Mouse (Mus musculus) kidney, adult 2 months (tissue): ENCODE data around the gene Ptpn13. TPM values are rescaled to one million over a fixed set of nuclear protein-coding genes. Genes with fewer than 3 reads are reported as not detected.
A peak's percentile ranks its signal among the peaks of the same experiment; 100 is the strongest.

Experiments used
- DNase-seq: peaks from one replicate; pipeline ENCODE4 v3.0.0; 2021
- H3K27ac ChIP-seq: fragments of 200-500 bp; 2 replicates; pipeline ENCODE4 v1.5.1; 2012; ENCODE audit warnings: low read depth, low read length, control low read depth, inconsistent platforms; ENCODE audit not compliant: insufficient read depth
- H3K27me3 ChIP-seq: fragments of 200-500 bp; replicated peaks from 2 replicates; pipeline ENCODE4 v1.6.1; 2012; ENCODE audit warnings: mild to moderate bottlenecking, moderate library complexity, low read length, inconsistent platforms; ENCODE audit not compliant: control insufficient read depth, insufficient read depth
- H3K36me3 ChIP-seq: fragments of 200-500 bp; 2 replicates; pipeline ENCODE4 v1.6.1; 2012; ENCODE audit warnings: mild to moderate bottlenecking, moderate library complexity, low read length, inconsistent platforms; ENCODE audit not compliant: control insufficient read depth, insufficient read depth
- H3K4me1 ChIP-seq: fragments of 200-500 bp; 2 replicates; pipeline ENCODE4 v1.6.1; 2011; ENCODE audit warnings: low read length; ENCODE audit not compliant: control insufficient read depth, insufficient read depth
- H3K4me3 ChIP-seq: fragments of 200-500 bp; 2 replicates; pipeline ENCODE4 v1.5.1; 2011; ENCODE audit warnings: mild to moderate bottlenecking, low read depth, low read length, control low read depth; ENCODE audit not compliant: insufficient read depth
- CTCF ChIP-seq: fragments of 200-500 bp; conservative IDR thresholded peaks from 2 replicates; pipeline ENCODE4 v1.5.1; 2011; ENCODE audit warnings: low read depth, mild to moderate bottlenecking, control low read depth, low read length, moderate library complexity, mixed read lengths; ENCODE audit not compliant: insufficient read depth, insufficient read length
- POLR2A ChIP-seq: fragments of 200-500 bp; IDR thresholded peaks from one replicate; pipeline ENCODE4 v1.6.1; 2011; ENCODE audit warnings: low read depth, low read length, control low read depth
- WGBS: fragments of 180-500 bp; shearing (Covaris S2); methylation state at CpG from one replicate; pipeline ENCODE4 v1.1.7; 2018; 5-methylcytosine and 5-hydroxymethylcytosine counted together
- polyA plus RNA-seq: library from polyadenylated mRNA; depleted of rRNA; stranded (reverse); fragments of >200 nt; gene quantifications from 2 replicates; pipeline ENCODE4 v1.2.3, GENCODE M21; 2012

Gene Ptpn13
- polyA plus RNA-seq, 1 experiment: 23.7 TPM

DNA sequence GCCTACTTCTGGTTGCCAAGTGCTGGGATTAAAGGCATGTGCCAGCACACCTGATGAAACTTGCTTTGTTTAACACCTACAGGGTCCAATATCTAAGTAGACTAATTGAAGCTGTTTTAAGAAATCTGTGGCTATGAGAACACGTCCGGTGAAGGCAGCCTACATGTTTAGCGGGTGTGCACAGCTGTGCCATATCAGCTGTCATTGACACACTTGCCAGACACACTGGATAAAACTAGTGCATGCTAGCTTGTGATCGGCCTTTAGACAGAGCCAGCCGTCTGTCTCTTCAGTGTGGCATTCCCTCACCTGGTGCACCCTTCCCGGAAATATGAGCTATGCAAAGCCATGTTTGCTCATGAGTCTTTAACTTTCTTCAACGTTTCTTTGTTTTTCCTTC lies 166.9 kb downstream of the Ptpn13 start:
- WGBS: 65% methylated on average over 7 of the region's 7 CpGs
- no peaks in the 10 kb centered on the region for H3K4me1 ChIP-seq
- no peak overlapping the region for H3K27ac ChIP-seq
- H3K27me3 ChIP-seq: no peaks in the 10 kb centered on the region
- peaks cover 2% of the 10 kb centered on the region for H3K36me3 ChIP-seq
- DNase-seq: peak; percentile 21
- H3K4me3 ChIP-seq: no peak overlapping the region
- TF ChIP-seq POLR2A: no peak
- TF ChIP-seq CTCF: no peak

DNA sequence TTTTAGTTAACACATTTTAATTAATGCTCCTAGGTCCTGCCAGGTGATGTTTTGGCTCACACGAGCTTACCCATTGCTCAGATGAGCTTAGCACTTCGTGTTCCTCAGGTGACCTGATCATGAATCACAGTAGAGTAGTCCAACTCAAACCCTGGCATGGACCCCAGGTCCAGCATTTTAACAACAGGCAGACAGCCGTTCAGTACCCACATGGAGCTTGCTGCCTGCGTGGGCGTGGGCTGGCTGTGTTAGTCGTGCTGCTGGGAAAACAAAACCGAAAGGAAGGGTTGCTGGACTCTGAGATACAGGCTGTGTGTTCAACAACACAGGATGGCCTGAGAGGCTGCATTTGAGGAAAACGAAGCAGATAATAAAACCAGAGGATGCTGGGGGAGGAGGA lies 167.7 kb downstream of the Ptpn13 start:
- Histone ChIP-seq H3K27me3 (no peaks in the 10 kb centered on the region), H3K36me3 (peaks cover 3% of the 10 kb centered on the region), H3K27ac (no peak overlapping the region), H3K4me1 (no peaks in the 10 kb centered on the region), H3K4me3 (no peak overlapping the region)
- 59% methylated on average over 8 of the region's 8 CpGs for WGBS
- DNase-seq: no peak
- TF ChIP-seq CTCF: no peak
- no peak for TF ChIP-seq POLR2A

DNA sequence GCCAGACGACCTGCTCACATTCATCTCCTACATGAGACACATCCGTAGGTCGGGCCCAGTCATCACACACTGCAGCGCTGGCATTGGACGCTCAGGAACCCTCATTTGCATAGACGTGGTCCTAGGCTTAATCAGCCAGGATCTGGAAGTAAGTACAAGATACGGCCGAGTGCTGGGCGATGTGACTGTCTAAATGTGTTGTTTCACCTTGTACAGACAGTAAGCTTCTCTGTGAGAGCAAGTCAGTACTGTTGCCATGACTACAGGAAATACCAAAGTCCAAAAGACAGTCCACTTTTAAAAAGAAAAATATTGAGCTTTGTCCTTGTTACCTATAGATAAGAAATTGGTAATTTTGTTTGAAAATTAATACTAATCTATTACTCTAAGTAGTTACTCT lies 168.6 kb downstream of the Ptpn13 start:
- H3K27ac ChIP-seq: no peak overlapping the region
- TF ChIP-seq POLR2A (no peak), CTCF (no peak)
- 72% methylated on average over 9 of the region's 9 CpGs for whole genome bisulfite sequencing
- DNase-seq: no peak
- H3K4me1 ChIP-seq: no peaks in the 10 kb centered on the region
- peaks cover 4% of the 10 kb centered on the region for H3K36me3 ChIP-seq
- no peak overlapping the region for H3K4me3 ChIP-seq
- H3K27me3 ChIP-seq: no peaks in the 10 kb centered on the region

GRCm38 (mm10) chr5:103595394-103596226 lies 170.6 kb downstream of the Ptpn13 start:
- TF ChIP-seq POLR2A (no peak), CTCF (no peak)
- 60% methylated on average over 13 of the region's 13 CpGs for WGBS
- Histone ChIP-seq H3K4me3 (no peak overlapping the region), H3K27me3 (no peaks in the 10 kb centered on the region), H3K27ac (no peak overlapping the region), H3K4me1 (no peaks in the 10 kb centered on the region), H3K36me3 (peaks cover 4% of the 10 kb centered on the region)
- no peak for DNase-seq

- no peak for TF ChIP-seq POLR2A
- no peak for TF ChIP-seq CTCF
- no peaks in the 10 kb centered on the region for H3K27me3 ChIP-seq
- peaks cover 4% of the 10 kb centered on the region for H3K36me3 ChIP-seq
- no peak overlapping the region for H3K4me3 ChIP-seq
- DNase-seq: no peak
- no peaks in the 10 kb centered on the region for H3K4me1 ChIP-seq
- 76% methylated on average over 14 of the region's 14 CpGs for WGBS
- no peak overlapping the region for H3K27ac ChIP-seq
Observed at GRCm38 (mm10) chr5:103596467-103597146, 171.6 kb downstream of the Ptpn13 start.

DNA sequence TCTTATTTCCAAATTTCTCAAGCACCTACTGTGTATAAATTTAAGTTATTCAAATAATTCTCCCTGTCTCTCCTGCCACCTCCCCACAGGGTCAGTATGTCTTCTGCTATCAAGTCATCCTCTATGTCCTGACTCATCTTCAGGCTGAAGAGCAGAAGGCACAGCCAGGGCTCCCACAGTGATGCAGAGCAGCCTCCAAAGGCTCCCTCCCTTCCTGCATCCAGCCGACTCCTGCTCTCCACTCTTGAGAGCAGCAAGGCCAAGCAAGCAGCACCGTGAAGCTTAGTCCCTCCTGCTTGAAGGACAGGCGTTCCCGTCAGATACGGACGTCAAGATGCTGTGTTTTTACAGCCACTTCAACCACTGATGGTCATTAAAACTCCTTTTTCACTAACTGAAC lies 172.6 kb downstream of the Ptpn13 start:
- TF ChIP-seq CTCF (no peak), POLR2A (no peak)
- DNase-seq: no peak
- no peaks in the 10 kb centered on the region for H3K4me1 ChIP-seq
- H3K27ac ChIP-seq: no peak overlapping the region
- H3K27me3 ChIP-seq: no peaks in the 10 kb centered on the region
- WGBS: 58% methylated on average over 6 of the region's 6 CpGs
- no peak overlapping the region for H3K4me3 ChIP-seq
- peaks cover 4% of the 10 kb centered on the region for H3K36me3 ChIP-seq

DNA sequence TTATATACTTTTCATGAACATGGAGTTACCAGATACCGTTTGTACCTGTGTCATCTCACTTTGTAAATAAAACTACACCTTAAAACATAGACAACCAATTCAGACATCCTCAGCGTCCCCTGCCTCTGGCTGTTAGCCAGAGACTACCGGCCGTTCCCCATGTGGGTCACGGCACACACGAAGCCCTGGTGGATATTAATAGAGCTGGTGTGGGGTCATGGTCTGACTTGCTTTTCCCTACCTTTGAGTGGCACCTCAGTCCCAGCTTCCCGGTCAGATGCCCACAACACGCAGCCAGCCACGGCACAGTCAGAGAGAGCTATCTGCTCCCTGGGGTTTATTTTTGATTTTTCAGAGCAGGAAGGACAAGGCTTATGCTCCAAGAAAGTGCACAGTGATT lies 173.3 kb downstream of the Ptpn13 start:
- 41% methylated on average over 9 of the region's 9 CpGs for WGBS
- H3K4me1 ChIP-seq: no peaks in the 10 kb centered on the region
- no peak for TF ChIP-seq CTCF
- TF ChIP-seq POLR2A: no peak
- H3K4me3 ChIP-seq: no peak overlapping the region
- no peaks in the 10 kb centered on the region for H3K27me3 ChIP-seq
- H3K27ac ChIP-seq: no peak overlapping the region
- H3K36me3 ChIP-seq: peaks cover 4% of the 10 kb centered on the region
- DNase-seq: no peak
